Mouse (Mus musculus): ENCODE results near the gene Slx1b. TPM values are rescaled to one million over a fixed set of nuclear protein-coding genes. Genes with fewer than 3 reads are reported as not detected.

Gene Slx1b
- polyA plus RNA-seq, 1 experiment from 2014 or later: 10.6 TPM

- Histone ChIP-seq H3K4me3 (replicated peaks; ENCODE audit: low read depth, low read length) (no peak within 1 kb of the TSS), H3K27me3 (ENCODE audit: control insufficient read depth, insufficient read depth, low read length) (no peaks in the 10 kb centered on the region), H3K4me1 (ENCODE audit: control insufficient read depth, insufficient read depth, low read length) (peaks cover 17% of the 10 kb centered on the region), H3K36me3 (ENCODE audit: control insufficient read depth, insufficient read depth, low read length) (no peaks in the 10 kb centered on the region), H3K4me2 (ENCODE audit: low read length) (no peak within 1 kb of the TSS), H3K9ac (replicated peaks; ENCODE audit: low read length) (no peak within 1 kb of the TSS), H3K9me3 (ENCODE audit: control insufficient read depth, low read length) (no peaks in the 10 kb centered on the region), H3K27ac (replicated peaks; ENCODE audit: low read depth, low read length) (no peak within 1 kb of the TSS)
- 89% methylated on average over 19 of the region's 19 CpGs for whole genome bisulfite sequencing
- DNase-seq (no peak), ATAC-seq (ENCODE audit: low FRiP score, low TSS enrichment) (no peak)
Observed at GRCm38 (mm10) chr7:126707442-126708174, 12.0 kb upstream of the Slx1b start, which contains the start of gene Coro1a. Coro1a (minus strand) TSS chr7:126707787.

GRCm38 (mm10) chr7:126704121-126704980 lies 8.8 kb upstream of the Slx1b start:
- H3K9ac ChIP-seq (replicated peaks; ENCODE audit: low read length): peak overlapping the region; percentile 96
- DNase-seq (peak; percentile 93), ATAC-seq (ENCODE audit: low FRiP score, low TSS enrichment) (peak; percentile 88)
- H3K27ac ChIP-seq (replicated peaks; ENCODE audit: low read depth, low read length): peak overlapping the region; percentile 84
- H3K9me3 ChIP-seq (ENCODE audit: control insufficient read depth, low read length): no peaks in the 10 kb centered on the region
- H3K4me2 ChIP-seq (ENCODE audit: low read length): peak overlapping the region; percentile 71
- peak overlapping the region; percentile 81 for H3K4me3 ChIP-seq (replicated peaks; ENCODE audit: low read depth, low read length)
- WGBS: 2% methylated on average over 39 of the region's 39 CpGs
- peaks cover 20% of the 10 kb centered on the region; the same call in 1 of the 2 replicates for H3K36me3 ChIP-seq (ENCODE audit: control insufficient read depth, insufficient read depth, low read length)
- H3K4me1 ChIP-seq (ENCODE audit: control insufficient read depth, insufficient read depth, low read length): peaks cover 33% of the 10 kb centered on the region
- no peaks in the 10 kb centered on the region for H3K27me3 ChIP-seq (ENCODE audit: control insufficient read depth, insufficient read depth, low read length)

GRCm38 (mm10) chr7:126703757-126704077 lies 8.1 kb upstream of the Slx1b start:
- DNase-seq (peak; percentile 48), ATAC-seq (ENCODE audit: low FRiP score, low TSS enrichment) (no peak)
- Histone ChIP-seq H3K4me2 (ENCODE audit: low read length) (peak overlapping the region; percentile 71), H3K9ac (replicated peaks; ENCODE audit: low read length) (peak overlapping the region; percentile 96), H3K9me3 (ENCODE audit: control insufficient read depth, low read length) (no peaks in the 10 kb centered on the region), H3K4me3 (replicated peaks; ENCODE audit: low read depth, low read length) (peak overlapping the region; percentile 81), H3K4me1 (ENCODE audit: control insufficient read depth, insufficient read depth, low read length) (peaks cover 33% of the 10 kb centered on the region), H3K36me3 (ENCODE audit: control insufficient read depth, insufficient read depth, low read length) (peaks cover 25% of the 10 kb centered on the region; the same call in 1 of the 2 replicates), H3K27ac (replicated peaks; ENCODE audit: low read depth, low read length) (peak overlapping the region; percentile 84), H3K27me3 (ENCODE audit: control insufficient read depth, insufficient read depth, low read length) (no peaks in the 10 kb centered on the region)
- WGBS: 12% methylated on average over 7 of the region's 7 CpGs

GRCm38 (mm10) chr7:126702861-126703756 lies 7.5 kb upstream of the Slx1b start:
- H3K27ac ChIP-seq (replicated peaks; ENCODE audit: low read depth, low read length): peak overlapping the region; percentile 84
- H3K36me3 ChIP-seq (ENCODE audit: control insufficient read depth, insufficient read depth, low read length): peaks cover 27% of the 10 kb centered on the region; the same call in 1 of the 2 replicates
- no peaks in the 10 kb centered on the region for H3K27me3 ChIP-seq (ENCODE audit: control insufficient read depth, insufficient read depth, low read length)
- peak overlapping the region; percentile 81 for H3K4me3 ChIP-seq (replicated peaks; ENCODE audit: low read depth, low read length)
- DNase-seq (no peak), ATAC-seq (ENCODE audit: low FRiP score, low TSS enrichment) (no peak)
- H3K4me2 ChIP-seq (ENCODE audit: low read length): peak overlapping the region; percentile 71
- peak overlapping the region; percentile 96 for H3K9ac ChIP-seq (replicated peaks; ENCODE audit: low read length)
- peaks cover 33% of the 10 kb centered on the region for H3K4me1 ChIP-seq (ENCODE audit: control insufficient read depth, insufficient read depth, low read length)
- no peaks in the 10 kb centered on the region for H3K9me3 ChIP-seq (ENCODE audit: control insufficient read depth, low read length)
- WGBS: 82% methylated on average over 12 of the region's 12 CpGs

GRCm38 (mm10) chr7:126702358-126702757 lies 6.8 kb upstream of the Slx1b start:
- no peak overlapping the region for H3K27ac ChIP-seq (replicated peaks; ENCODE audit: low read depth, low read length)
- no peak for ATAC-seq (ENCODE audit: low FRiP score, low TSS enrichment)
- H3K36me3 ChIP-seq (ENCODE audit: control insufficient read depth, insufficient read depth, low read length): peaks cover 35% of the 10 kb centered on the region; the same call in 1 of the 2 replicates
- peaks cover 33% of the 10 kb centered on the region for H3K4me1 ChIP-seq (ENCODE audit: control insufficient read depth, insufficient read depth, low read length)
- peak overlapping the region; percentile 71 for H3K4me2 ChIP-seq (ENCODE audit: low read length)
- no peaks in the 10 kb centered on the region for H3K9me3 ChIP-seq (ENCODE audit: control insufficient read depth, low read length)
- DNase-seq: no peak
- no peak overlapping the region for H3K4me3 ChIP-seq (replicated peaks; ENCODE audit: low read depth, low read length)
- H3K27me3 ChIP-seq (ENCODE audit: control insufficient read depth, insufficient read depth, low read length): no peaks in the 10 kb centered on the region
- no peak overlapping the region; the same call in 1 of the 2 replicates for H3K9ac ChIP-seq (replicated peaks; ENCODE audit: low read length)
- WGBS: 83% methylated on average over 6 of the region's 6 CpGs

- Histone ChIP-seq H3K27ac (replicated peaks; ENCODE audit: low read depth, low read length) (0 out of 2 replicates have a peak overlapping the region, but pooled peaks have one; percentile 9), H3K4me3 (replicated peaks; ENCODE audit: low read depth, low read length) (0 out of 2 replicates have a peak overlapping the region, but pooled peaks have one; percentile 7), H3K27me3 (ENCODE audit: control insufficient read depth, insufficient read depth, low read length) (no peaks in the 10 kb centered on the region), H3K4me1 (ENCODE audit: control insufficient read depth, insufficient read depth, low read length) (peaks cover 35% of the 10 kb centered on the region), H3K9ac (replicated peaks; ENCODE audit: low read length) (peak overlapping the region; percentile 31; the same call in 1 of the 2 replicates), H3K36me3 (ENCODE audit: control insufficient read depth, insufficient read depth, low read length) (peaks cover 36% of the 10 kb centered on the region; the same call in 1 of the 2 replicates), H3K4me2 (ENCODE audit: low read length) (peak overlapping the region; percentile 71), H3K9me3 (ENCODE audit: control insufficient read depth, low read length) (no peaks in the 10 kb centered on the region)
- ATAC-seq (ENCODE audit: low FRiP score, low TSS enrichment) (no peak), DNase-seq (no peak)
- 55% methylated on average over 24 of the region's 24 CpGs for WGBS
Observed at GRCm38 (mm10) chr7:126701559-126702357, 6.2 kb upstream of the Slx1b start.

- H3K9ac ChIP-seq (replicated peaks; ENCODE audit: low read length): peak overlapping the region; percentile 31; the same call in 1 of the 2 replicates
- peaks cover 36% of the 10 kb centered on the region; the same call in 1 of the 2 replicates for H3K36me3 ChIP-seq (ENCODE audit: control insufficient read depth, insufficient read depth, low read length)
- 3% methylated on average over 11 of the region's 11 CpGs for WGBS
- H3K27me3 ChIP-seq (ENCODE audit: control insufficient read depth, insufficient read depth, low read length): no peaks in the 10 kb centered on the region
- H3K27ac ChIP-seq (replicated peaks; ENCODE audit: low read depth, low read length): 0 out of 2 replicates have a peak overlapping the region, but pooled peaks have one; percentile 32
- H3K4me3 ChIP-seq (replicated peaks; ENCODE audit: low read depth, low read length): 0 out of 2 replicates have a peak overlapping the region, but pooled peaks have one; percentile 7
- peak overlapping the region; percentile 71 for H3K4me2 ChIP-seq (ENCODE audit: low read length)
- no peak for ATAC-seq (ENCODE audit: low FRiP score, low TSS enrichment)
- peaks cover 41% of the 10 kb centered on the region for H3K4me1 ChIP-seq (ENCODE audit: control insufficient read depth, insufficient read depth, low read length)
- peak; percentile 94 for DNase-seq
- H3K9me3 ChIP-seq (ENCODE audit: control insufficient read depth, low read length): no peaks in the 10 kb centered on the region
Observed at GRCm38 (mm10) chr7:126701070-126701469, 5.5 kb upstream of the Slx1b start.

All from midbrain, embryonic 14.5 days (tissue).